Mouse (Mus musculus): ENCODE measurements at regions not wholly inside any gene's neighbourhood (a gene's known extent, or its start where the extent isn't known, plus 50 kb on each side); places are given as distances from the start of the nearest gene placed in this dataset.

DNA sequence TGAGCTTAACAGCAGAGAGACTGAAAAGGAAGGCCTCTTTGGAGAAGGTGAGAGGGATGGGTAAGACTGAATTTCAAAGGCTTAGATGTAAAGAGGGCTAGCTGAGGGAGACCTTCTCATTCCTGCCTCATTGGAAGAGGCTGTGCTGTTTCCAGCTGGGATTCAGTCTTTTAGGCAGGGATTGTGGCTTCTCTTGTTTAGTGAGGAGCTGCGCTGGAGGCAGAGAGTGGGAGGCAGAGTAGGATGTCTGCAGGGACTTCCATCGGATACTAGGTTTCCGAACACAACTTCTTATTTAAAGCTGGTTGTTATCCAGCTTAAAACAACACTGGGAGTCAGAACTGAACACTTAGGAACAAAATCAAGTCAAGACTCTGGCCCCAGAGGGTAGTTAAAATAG lies 194.8 kb upstream of the Ppargc1a start:
- DNase-seq (ENCODE audit: low read depth, low spot score): no peak
- Histone ChIP-seq H3K36me3 (ENCODE audit: control insufficient read depth, insufficient read depth, low read length, poor library complexity, severe bottlenecking) (no peaks in the 10 kb centered on the region), H3K27me3 (ENCODE audit: control insufficient read depth, insufficient read depth, low read length, poor library complexity, severe bottlenecking) (no peaks in the 10 kb centered on the region)

DNA sequence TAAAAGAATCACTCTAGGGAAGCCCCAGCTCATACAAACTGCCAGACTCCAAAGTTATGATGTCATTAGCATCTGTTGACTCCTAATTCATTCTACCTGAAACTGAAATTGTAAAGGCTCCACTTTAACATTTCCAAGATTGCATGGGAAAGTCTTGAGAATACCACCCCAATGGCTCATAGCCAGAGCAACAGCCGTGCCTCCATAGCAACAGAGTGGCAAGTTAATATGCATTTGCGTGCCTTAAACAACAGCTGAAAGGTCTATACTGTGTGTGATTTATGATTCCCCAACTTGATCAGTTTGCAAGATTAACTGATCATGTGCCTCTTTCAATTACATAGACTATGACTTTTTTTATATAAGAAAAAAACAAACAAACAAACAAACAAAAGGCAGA lies 190.8 kb upstream of the Ppargc1a start:
- Histone ChIP-seq H3K36me3 (ENCODE audit: control insufficient read depth, insufficient read depth, low read length, poor library complexity, severe bottlenecking) (no peaks in the 10 kb centered on the region), H3K27me3 (ENCODE audit: control insufficient read depth, insufficient read depth, low read length, poor library complexity, severe bottlenecking) (no peaks in the 10 kb centered on the region)
- no peak for DNase-seq (ENCODE audit: low read depth, low spot score)

DNA sequence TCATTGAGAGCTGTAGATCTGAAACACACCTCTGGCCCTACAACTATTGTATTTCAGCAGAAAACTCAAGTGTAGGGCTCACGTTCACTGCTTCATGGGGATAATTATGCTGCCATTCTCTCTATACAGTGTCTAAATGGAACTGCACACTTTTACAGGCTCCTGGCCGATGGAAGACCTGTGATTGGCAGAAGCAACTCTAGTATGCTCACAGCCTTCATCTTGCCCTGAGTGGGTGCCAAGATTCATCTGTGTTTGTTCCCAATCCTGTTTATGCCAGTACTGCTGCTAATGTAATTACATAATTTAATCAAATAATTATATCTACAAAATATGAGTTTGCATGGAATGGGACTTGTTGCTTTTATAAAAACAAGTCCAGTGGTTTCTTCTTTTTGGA lies 190.3 kb upstream of the Ppargc1a start:
- Histone ChIP-seq H3K36me3 (ENCODE audit: control insufficient read depth, insufficient read depth, low read length, poor library complexity, severe bottlenecking) (no peaks in the 10 kb centered on the region), H3K27me3 (ENCODE audit: control insufficient read depth, insufficient read depth, low read length, poor library complexity, severe bottlenecking) (no peaks in the 10 kb centered on the region)
- DNase-seq (ENCODE audit: low read depth, low spot score): no peak

DNA sequence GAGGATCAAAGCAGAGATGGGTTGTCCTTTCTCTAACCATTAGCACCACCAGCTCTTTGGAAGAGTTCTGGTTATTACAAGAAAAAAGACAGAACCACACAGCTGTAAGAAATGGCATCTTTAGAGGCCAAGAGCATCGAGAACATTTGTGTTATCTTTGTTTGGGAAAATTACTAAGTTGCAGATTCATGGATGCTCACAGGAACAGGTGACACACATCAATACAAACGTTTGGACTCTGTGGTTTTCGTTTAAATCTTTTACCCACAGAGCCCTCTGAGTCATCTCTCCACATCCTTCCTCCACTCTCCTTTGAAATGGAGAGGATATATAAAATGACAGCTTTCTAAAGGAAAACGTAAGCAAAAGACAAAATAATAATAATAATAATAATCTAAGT lies 184.5 kb upstream of the Ppargc1a start:
- no peaks in the 10 kb centered on the region for H3K27me3 ChIP-seq (ENCODE audit: control insufficient read depth, insufficient read depth, low read length, poor library complexity, severe bottlenecking)
- DNase-seq (ENCODE audit: low read depth, low spot score): no peak

DNA sequence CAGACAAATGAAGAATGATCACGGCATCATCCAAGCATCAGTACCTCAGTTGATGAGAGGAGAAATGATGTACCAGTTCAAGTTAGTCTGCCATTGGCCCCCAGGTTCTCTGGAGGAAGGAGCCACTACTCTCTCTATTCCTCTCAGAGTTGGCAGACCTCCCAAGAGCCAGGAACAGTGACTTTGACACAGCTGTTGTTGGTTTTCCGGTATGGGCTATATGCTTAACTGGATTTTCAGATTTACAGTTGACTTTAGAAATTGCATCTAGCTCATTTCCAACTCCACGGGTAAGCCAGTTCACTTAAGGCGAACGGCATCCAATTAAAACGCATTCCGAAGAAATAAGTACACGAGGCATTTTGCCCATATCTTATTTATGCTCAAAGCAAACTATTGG lies 182.9 kb upstream of the Ppargc1a start:
- DNase-seq (ENCODE audit: low read depth, low spot score): no peak
- no peaks in the 10 kb centered on the region for H3K36me3 ChIP-seq (ENCODE audit: control insufficient read depth, insufficient read depth, low read length, poor library complexity, severe bottlenecking)
- no peaks in the 10 kb centered on the region for H3K27me3 ChIP-seq (ENCODE audit: control insufficient read depth, insufficient read depth, low read length, poor library complexity, severe bottlenecking)

More for the DNA sequence above, 184.5 kb upstream of the Ppargc1a start:
- H3K36me3 ChIP-seq (ENCODE audit: control insufficient read depth, insufficient read depth, low read length, poor library complexity, severe bottlenecking): no peaks in the 10 kb centered on the region

DNA sequence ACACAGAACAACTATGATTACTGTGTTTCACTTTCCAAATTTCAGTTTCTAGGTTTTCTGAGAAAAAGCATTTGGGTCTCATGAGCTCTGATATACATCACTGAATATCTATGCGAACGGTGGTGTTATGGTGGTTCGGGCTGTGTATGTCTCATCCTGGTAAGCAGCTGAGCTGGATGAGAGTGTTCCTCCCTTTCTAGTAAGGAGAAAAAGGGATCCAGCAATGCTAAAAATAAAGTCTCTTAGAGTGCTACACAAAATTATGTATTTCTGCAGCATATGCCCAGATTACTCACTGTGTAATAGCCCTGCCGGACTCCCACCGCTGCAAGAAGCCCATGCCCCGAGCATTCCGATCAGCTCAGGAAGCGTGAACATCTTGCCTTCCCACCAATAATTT lies 173.4 kb upstream of the Ppargc1a start:
- DNase-seq (ENCODE audit: low read depth, low spot score): no peak
- no peaks in the 10 kb centered on the region for H3K36me3 ChIP-seq (ENCODE audit: control insufficient read depth, insufficient read depth, low read length, poor library complexity, severe bottlenecking)
- no peaks in the 10 kb centered on the region for H3K27me3 ChIP-seq (ENCODE audit: control insufficient read depth, insufficient read depth, low read length, poor library complexity, severe bottlenecking)

DNA sequence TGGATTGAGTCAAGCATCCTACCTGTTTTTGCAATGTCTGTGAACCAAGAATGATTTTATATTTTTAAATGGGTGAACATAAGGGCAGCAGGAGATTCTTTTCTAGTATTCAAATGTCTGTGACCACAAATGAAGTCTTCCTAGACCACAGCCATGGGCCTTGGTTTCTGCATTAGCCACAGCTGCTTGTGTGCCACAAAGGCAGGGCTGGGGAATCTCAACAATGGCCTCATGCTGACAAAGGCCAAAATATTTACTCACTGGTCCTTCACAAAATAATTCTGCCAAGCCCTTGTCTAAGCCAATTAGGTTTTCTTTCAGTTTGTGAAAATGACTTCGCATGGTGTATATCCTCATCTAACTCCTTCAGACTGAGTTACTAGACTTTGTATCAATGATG lies 162.7 kb upstream of the Ppargc1a start:
- H3K27me3 ChIP-seq (ENCODE audit: control insufficient read depth, insufficient read depth, low read length, poor library complexity, severe bottlenecking): no peaks in the 10 kb centered on the region
- DNase-seq (ENCODE audit: low read depth, low spot score): no peak
- no peaks in the 10 kb centered on the region for H3K36me3 ChIP-seq (ENCODE audit: control insufficient read depth, insufficient read depth, low read length, poor library complexity, severe bottlenecking)

DNA sequence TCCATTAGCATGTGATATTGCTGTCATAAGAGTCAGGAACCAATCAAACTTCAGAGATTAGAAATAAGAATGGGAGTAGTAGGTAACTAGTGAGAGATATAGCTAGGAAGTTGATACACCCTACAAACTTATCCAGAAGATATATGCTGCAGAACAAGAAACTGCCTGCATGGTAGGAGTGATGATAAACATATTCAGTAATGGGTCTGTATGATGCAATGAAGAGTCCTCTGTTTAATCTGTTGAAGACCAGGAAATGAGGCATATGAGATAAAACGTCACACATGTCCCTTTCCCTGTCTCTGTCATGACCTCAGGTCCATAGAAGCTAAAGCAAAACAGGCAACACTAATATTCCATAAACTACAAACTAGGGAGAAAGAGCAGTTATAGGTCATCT lies 162.2 kb upstream of the Ppargc1a start:
- no peaks in the 10 kb centered on the region for H3K36me3 ChIP-seq (ENCODE audit: control insufficient read depth, insufficient read depth, low read length, poor library complexity, severe bottlenecking)
- DNase-seq (ENCODE audit: low read depth, low spot score): no peak
- no peaks in the 10 kb centered on the region for H3K27me3 ChIP-seq (ENCODE audit: control insufficient read depth, insufficient read depth, low read length, poor library complexity, severe bottlenecking)

DNA sequence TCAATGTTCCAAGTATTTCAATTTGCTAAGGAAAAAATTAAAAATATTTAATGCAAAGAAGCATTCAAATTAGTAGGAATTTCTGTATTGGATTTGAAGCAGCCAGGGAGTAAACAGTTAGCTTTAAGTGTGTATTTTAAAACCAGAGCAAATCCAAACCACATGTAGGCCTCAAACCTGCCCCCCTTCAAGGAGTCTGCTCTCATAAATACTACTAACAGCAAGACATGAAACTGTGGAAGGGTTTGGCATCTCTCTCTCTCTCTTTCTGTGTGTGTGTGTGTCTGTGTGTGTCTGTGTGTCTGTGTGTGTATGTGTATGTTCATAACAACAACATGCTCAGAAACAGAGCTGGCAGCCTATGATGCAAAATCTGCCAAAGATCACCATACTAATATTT lies 159.2 kb upstream of the Ppargc1a start:
- H3K27me3 ChIP-seq (ENCODE audit: control insufficient read depth, insufficient read depth, low read length, poor library complexity, severe bottlenecking): no peaks in the 10 kb centered on the region
- H3K36me3 ChIP-seq (ENCODE audit: control insufficient read depth, insufficient read depth, low read length, poor library complexity, severe bottlenecking): no peaks in the 10 kb centered on the region
- DNase-seq (ENCODE audit: low read depth, low spot score): no peak

DNA sequence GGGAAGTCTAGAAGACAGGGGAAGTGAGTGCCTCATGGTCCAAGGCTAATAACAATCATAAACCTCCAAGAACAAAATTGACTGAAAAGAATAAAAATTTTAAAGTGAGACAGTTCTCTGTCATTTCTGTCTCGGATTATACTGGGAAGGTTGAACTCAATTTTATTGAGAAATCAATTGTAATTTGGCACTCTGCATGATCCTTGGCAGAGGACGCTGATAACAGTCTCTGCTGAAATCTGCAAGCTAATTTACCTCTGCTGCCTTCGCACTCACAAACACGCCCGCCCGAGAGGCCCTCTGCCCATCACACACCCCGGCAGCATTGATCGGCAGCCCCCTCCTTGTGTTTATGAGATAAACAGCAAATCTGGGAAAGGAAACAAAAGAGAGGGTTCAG lies 151.4 kb upstream of the Ppargc1a start:
- no peak for DNase-seq (ENCODE audit: low read depth, low spot score)
- H3K36me3 ChIP-seq (ENCODE audit: control insufficient read depth, insufficient read depth, low read length, poor library complexity, severe bottlenecking): no peaks in the 10 kb centered on the region
- H3K27me3 ChIP-seq (ENCODE audit: control insufficient read depth, insufficient read depth, low read length, poor library complexity, severe bottlenecking): no peaks in the 10 kb centered on the region

DNA sequence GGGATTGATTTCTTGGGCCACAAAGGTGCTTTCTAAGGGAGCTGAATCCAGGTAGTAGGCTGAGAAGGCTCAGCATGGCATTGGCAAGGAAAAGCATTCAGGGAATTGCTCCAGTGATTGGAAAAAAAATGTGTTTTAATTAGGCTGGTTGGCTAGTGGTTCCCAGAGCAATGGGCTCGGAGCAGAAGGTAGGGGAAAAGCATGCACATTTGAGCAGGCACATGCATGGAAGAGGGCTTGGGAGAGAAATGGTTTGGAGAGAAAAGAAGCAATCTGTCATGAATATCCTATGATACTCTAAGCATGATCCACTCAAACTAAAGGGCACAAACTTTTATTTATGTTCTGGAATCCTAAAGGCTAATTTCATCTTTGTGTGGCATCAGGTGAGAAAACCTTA lies 150.9 kb upstream of the Ppargc1a start:
- no peaks in the 10 kb centered on the region for H3K36me3 ChIP-seq (ENCODE audit: control insufficient read depth, insufficient read depth, low read length, poor library complexity, severe bottlenecking)
- no peak for DNase-seq (ENCODE audit: low read depth, low spot score)
- H3K27me3 ChIP-seq (ENCODE audit: control insufficient read depth, insufficient read depth, low read length, poor library complexity, severe bottlenecking): no peaks in the 10 kb centered on the region

DNA sequence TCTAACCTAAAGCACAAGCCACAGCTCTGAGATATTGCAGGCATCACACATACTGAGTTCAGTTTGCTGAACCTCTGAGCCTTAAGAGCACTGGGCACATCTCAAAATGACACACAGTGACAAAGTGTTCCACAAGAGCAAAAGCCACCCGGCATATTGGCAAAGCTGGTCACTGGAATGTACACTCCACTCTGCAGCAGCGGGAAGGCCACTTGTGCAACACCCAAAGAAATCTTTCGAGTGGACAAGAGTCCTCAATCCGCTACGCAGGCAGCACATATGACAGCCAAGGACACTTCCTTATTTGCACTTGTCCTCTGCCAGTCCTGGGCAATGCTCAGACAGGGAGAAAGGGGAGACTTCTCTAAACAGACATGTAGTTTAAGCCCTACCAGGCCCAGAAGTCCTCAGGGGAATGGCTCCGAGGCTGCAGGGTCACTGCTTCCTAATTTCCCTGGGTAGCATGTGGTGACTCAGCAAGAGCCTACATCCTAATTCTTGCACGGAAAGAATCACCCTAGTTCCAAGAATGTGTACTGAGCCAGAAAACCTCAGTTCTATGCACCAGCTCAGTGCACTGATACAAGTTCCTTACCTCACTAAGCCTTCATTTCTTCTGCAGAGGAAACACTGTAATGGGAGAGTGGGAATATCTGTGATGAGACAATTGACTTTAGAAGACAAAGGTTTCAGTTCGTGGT lies 144.5 kb upstream of the Ppargc1a start:
- no peaks in the 10 kb centered on the region for H3K27me3 ChIP-seq (ENCODE audit: control insufficient read depth, insufficient read depth, low read length, poor library complexity, severe bottlenecking)
- no peak for DNase-seq (ENCODE audit: low read depth, low spot score)
- no peaks in the 10 kb centered on the region for H3K36me3 ChIP-seq (ENCODE audit: control insufficient read depth, insufficient read depth, low read length, poor library complexity, severe bottlenecking)

DNA sequence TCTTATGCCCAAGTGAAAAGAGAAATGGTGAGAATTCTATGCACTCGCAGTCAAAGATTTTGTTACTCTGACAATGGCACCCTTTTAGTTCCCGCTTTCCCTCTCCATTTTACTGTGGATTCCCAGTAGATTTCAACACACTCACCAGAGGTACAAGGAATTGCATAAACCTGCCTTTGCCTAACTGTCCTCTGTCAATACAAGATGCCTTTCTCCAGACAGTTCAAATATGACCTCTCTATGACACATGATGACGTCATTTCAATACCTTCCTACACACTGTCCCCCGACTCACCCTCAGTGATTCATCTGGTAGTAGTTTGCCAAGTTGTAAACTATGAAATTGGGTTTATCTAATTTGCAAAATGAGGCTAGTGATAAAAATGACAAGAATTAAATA lies 143.1 kb upstream of the Ppargc1a start:
- DNase-seq (ENCODE audit: low read depth, low spot score): no peak
- no peaks in the 10 kb centered on the region for H3K36me3 ChIP-seq (ENCODE audit: control insufficient read depth, insufficient read depth, low read length, poor library complexity, severe bottlenecking)
- no peaks in the 10 kb centered on the region for H3K27me3 ChIP-seq (ENCODE audit: control insufficient read depth, insufficient read depth, low read length, poor library complexity, severe bottlenecking)

DNA sequence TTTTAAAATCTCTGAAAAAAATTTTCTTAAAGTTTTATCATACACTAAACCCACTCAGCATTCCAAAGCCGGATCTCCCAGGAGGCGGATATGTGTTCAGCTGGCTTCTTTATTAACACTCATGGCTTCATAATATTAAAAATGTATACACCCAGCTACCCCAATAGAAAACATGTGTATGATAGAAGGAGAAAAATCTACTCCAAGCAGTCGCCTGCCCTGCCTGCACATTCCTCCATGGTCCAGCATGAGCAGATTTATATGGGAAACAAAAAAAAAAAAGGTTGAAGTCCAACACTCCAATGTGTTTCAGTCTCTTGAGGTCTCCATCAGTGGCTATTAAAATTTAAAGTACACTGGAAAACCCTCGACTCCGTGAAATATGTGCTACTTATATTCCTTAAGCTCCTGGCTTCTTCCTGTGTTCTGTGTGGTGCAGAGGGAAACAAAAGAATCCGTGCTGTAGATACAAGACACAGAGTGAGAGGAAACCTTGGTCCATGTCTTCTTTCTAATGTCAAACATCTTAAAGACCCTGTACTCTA lies 142.0 kb upstream of the Ppargc1a start:
- Histone ChIP-seq H3K36me3 (ENCODE audit: control insufficient read depth, insufficient read depth, low read length, poor library complexity, severe bottlenecking) (no peaks in the 10 kb centered on the region), H3K27me3 (ENCODE audit: control insufficient read depth, insufficient read depth, low read length, poor library complexity, severe bottlenecking) (no peaks in the 10 kb centered on the region)
- DNase-seq (ENCODE audit: low read depth, low spot score): no peak

DNA sequence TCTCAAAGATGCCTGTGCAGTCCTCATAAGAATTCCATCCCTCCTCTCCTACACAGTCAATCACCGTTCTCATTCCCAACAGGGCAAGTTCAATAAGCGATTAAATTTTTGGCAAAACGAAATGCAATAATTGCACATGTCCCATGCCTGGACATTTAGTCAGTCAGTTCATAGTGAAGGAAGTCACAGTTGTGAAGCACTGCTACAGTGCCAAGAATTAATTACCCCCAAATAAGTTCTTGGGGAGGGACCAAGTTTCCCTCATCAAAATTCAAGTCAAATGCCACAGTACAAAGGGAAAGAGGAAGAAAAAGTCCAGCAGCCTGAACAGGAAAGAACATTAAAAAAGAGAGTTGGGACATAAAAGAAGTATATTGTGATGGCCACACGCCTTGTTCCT lies 112.4 kb upstream of the Ppargc1a start:
- Histone ChIP-seq H3K36me3 (ENCODE audit: control insufficient read depth, insufficient read depth, low read length, poor library complexity, severe bottlenecking) (no peaks in the 10 kb centered on the region), H3K27me3 (ENCODE audit: control insufficient read depth, insufficient read depth, low read length, poor library complexity, severe bottlenecking) (no peaks in the 10 kb centered on the region)
- DNase-seq (ENCODE audit: low read depth, low spot score): no peak

DNA sequence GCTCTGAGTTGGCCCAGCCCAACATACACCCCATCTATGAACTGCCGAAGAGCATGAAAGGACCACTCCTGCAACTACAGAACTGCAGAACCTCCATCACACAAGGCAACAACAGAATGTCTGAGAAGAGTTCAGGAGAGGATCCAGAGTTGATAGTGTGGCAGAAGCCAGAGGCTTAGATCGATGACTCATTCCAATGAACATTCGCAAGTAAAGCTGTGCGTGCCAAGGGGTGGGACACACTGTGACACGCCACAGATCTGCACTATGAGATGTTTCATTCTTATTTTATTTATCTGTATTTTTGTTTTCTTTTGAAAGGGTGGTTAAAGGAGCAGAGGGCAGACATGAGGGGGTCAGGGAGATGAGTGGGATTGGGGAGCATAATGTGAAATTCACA lies 103.7 kb upstream of the Ppargc1a start:
- H3K27me3 ChIP-seq (ENCODE audit: control insufficient read depth, insufficient read depth, low read length, poor library complexity, severe bottlenecking): no peaks in the 10 kb centered on the region
- no peak for DNase-seq (ENCODE audit: low read depth, low spot score)
- no peaks in the 10 kb centered on the region for H3K36me3 ChIP-seq (ENCODE audit: control insufficient read depth, insufficient read depth, low read length, poor library complexity, severe bottlenecking)
